Mouse (Mus musculus) cortical plate, adult 2 months (tissue): ENCODE measurements around the gene Asrgl1. TPM values are rescaled to one million over a fixed set of nuclear protein-coding genes. Genes with fewer than 3 reads are reported as not detected.
A peak's percentile ranks its signal among the peaks of the same experiment; 100 is the strongest.

Experiments used
- H3K27ac ChIP-seq: fragments of 200-500 bp; 2 replicates; pipeline ENCODE4 v1.5.1; 2012; ENCODE audit warnings: low read length, control low read depth, inconsistent platforms; ENCODE audit not compliant: insufficient read depth
- H3K4me1 ChIP-seq: fragments of 200-500 bp; 2 replicates; pipeline ENCODE4 v1.6.1; 2011; ENCODE audit warnings: low read length; ENCODE audit not compliant: control insufficient read depth, insufficient read depth
- H3K4me3 ChIP-seq: fragments of 200-500 bp; 2 replicates; pipeline ENCODE4 v1.5.1; 2011; ENCODE audit warnings: mild to moderate bottlenecking, low read length, control low read depth; ENCODE audit not compliant: insufficient read depth
- CTCF ChIP-seq: fragments of 200-500 bp; IDR thresholded peaks from 2 replicates; pipeline ENCODE4 v1.5.1; 2011; ENCODE audit warnings: mild to moderate bottlenecking, control low read depth, low read length; ENCODE audit not compliant: insufficient read depth; ENCODE audit errors: extremely low read depth
- POLR2A ChIP-seq: fragments of 200-500 bp; IDR thresholded peaks from 2 replicates; pipeline ENCODE4 v1.6.1; 2011; ENCODE audit warnings: mild to moderate bottlenecking, low read length, control low read depth; ENCODE audit not compliant: insufficient read depth; ENCODE audit errors: extremely low read depth
- polyA plus RNA-seq: library from polyadenylated mRNA; depleted of rRNA; stranded (reverse); fragments of >200 nt; gene quantifications from 2 replicates; pipeline ENCODE4 v1.2.3, GENCODE M21; 2012

Asrgl1 gene
- polyA plus RNA-seq, 1 experiment: 81.3 TPM

DNA sequence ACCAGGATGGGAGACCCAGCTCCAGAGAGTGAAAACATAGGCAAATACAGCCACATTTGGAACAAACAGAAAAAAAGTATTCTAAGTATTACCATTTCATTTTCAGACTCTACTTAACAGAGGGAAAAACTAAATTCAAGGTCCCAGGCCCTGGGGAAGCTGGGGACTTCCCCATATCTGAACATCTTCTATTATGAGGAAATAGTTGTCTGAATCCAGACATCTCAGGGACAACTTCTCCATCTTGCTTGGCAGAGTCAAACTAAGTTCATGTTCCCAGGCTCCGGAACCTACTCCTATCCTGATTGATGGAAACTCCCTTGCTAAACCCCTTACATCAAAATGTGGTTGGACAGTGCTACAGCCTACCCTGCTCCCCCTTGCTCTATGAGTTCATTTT lies 13.0 kb downstream of the Asrgl1 start:
- Histone ChIP-seq H3K27ac (no peak overlapping the region), H3K4me3 (no peak overlapping the region), H3K4me1 (no peaks in the 10 kb centered on the region)
- TF ChIP-seq POLR2A: no peak
- no peak for TF ChIP-seq CTCF

GRCm38 (mm10) chr19:9119655-9120425 lies 15.6 kb downstream of the Asrgl1 start:
- no peak for TF ChIP-seq CTCF
- TF ChIP-seq POLR2A: no peak
- Histone ChIP-seq H3K4me1 (no peaks in the 10 kb centered on the region), H3K4me3 (no peak overlapping the region), H3K27ac (no peak overlapping the region)

- no peak overlapping the region for H3K4me3 ChIP-seq
- TF ChIP-seq CTCF (no peak), POLR2A (no peak)
Measured at GRCm38 (mm10) chr19:9117275-9117674, 18.2 kb downstream of the Asrgl1 start.

GRCm38 (mm10) chr19:9116268-9116667 lies 19.2 kb downstream of the Asrgl1 start:
- H3K4me3 ChIP-seq: no peak overlapping the region
- H3K27ac ChIP-seq: no peak overlapping the region
- TF ChIP-seq POLR2A (no peak), CTCF (no peak)
- H3K4me1 ChIP-seq: no peaks in the 10 kb centered on the region

More at GRCm38 (mm10) chr19:9117275-9117674, 18.2 kb downstream of the Asrgl1 start:
- H3K27ac ChIP-seq: no peak overlapping the region
- no peaks in the 10 kb centered on the region for H3K4me1 ChIP-seq

DNA sequence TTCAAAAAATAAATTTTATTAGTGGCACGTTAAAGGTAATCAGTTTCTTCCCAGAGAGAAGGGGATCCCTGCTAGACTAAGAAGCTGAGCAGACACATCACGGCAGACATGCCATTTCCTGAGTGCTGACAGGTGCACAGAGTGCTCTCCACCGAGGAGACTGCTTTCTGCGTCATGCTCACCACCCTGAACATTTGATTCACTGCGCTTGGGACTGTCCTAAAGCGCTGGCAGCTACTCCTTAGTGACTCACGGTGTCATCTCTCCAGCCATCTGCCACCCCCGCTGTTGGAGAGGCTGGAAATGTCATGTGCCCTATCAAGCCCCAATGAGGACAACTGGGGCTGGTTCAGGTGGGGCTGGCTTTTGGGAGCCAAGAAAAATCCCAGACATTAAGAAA lies 23.4 kb downstream of the Asrgl1 start:
- Histone ChIP-seq H3K4me1 (no peaks in the 10 kb centered on the region), H3K27ac (no peak overlapping the region), H3K4me3 (no peak overlapping the region)
- TF ChIP-seq CTCF (no peak), POLR2A (no peak)

DNA sequence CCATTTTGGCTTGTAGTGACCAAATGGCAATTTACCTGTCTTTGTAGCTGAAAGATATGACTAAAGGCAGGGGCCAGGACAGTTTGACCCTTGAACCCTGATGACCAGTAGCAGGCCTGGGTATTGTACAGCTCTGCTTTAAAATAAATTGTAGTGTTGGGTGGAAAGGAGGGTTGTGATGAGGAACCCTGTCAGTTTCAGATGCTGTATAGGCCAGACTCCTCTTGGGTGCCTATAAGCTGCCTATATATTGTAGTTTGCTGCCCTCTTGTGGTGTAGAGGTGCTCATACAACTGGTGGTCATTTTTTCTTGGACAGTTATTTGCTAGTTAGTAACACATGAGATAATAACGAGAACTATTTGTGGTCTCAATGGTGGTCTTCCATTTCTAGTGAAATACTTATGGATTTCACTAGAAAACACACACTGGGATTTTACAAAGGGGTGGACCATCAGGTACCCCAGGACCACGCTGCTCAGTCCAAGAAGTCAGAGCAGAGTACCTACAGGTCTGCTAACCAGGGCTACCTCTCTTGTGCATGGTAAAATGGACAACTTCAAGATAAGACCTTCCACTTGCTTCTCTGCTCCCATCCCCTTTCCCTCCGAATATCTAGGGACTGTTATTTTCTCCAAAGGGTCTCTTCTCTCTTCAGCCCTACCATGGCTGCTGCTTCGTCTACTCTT lies 25.1 kb downstream of the Asrgl1 start:
- Histone ChIP-seq H3K27ac (no peak overlapping the region), H3K4me1 (no peaks in the 10 kb centered on the region), H3K4me3 (no peak overlapping the region)
- TF ChIP-seq POLR2A: no peak
- TF ChIP-seq CTCF: peak; percentile 56; the same call in 1 of the 2 replicates

GRCm38 (mm10) chr19:9108536-9108935 lies 26.9 kb downstream of the Asrgl1 start:
- no peak overlapping the region for H3K4me3 ChIP-seq
- H3K4me1 ChIP-seq: no peaks in the 10 kb centered on the region
- no peak overlapping the region for H3K27ac ChIP-seq
- TF ChIP-seq CTCF (no peak), POLR2A (no peak)

DNA sequence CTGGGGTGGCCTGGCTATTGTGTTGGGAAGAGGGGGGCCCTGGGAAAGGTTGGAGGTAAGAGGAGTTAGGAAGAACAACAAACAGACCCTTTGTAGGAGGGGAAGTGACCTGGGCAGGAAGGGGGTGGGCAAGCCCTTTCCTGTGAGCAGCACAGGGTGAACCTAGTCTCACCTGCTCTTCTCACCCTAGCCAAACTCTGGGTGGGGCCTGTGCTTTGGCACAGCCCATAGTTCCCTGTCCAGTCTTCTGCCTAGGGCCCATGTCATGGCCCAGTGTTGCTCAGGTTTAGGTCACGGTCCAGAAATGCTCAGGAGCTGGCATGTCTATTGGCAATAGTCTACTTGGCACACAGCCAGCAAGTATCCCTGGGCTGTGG lies 28.1 kb downstream of the Asrgl1 start:
- no peak for TF ChIP-seq CTCF
- no peak for TF ChIP-seq POLR2A
- H3K4me3 ChIP-seq: no peak overlapping the region
- no peaks in the 10 kb centered on the region for H3K4me1 ChIP-seq
- H3K27ac ChIP-seq: no peak overlapping the region

- TF ChIP-seq POLR2A: no peak
- no peak for TF ChIP-seq CTCF
- no peak overlapping the region for H3K4me3 ChIP-seq
- H3K4me1 ChIP-seq: no peaks in the 10 kb centered on the region
- no peak overlapping the region for H3K27ac ChIP-seq
Measured at GRCm38 (mm10) chr19:9106751-9107378, 28.6 kb downstream of the Asrgl1 start.
